Mouse (Mus musculus): ENCODE results near the gene Zfp36l1.

- TF ChIP-seq CTCF (IDR thresholded peaks at IDR 0.05; ENCODE audit: borderline replicate concordance, extremely low read depth, insufficient read depth, insufficient read length) (no peak), POLR2A (IDR thresholded peaks at IDR 0.05; ENCODE audit: borderline replicate concordance, extremely low read depth, insufficient read depth, insufficient read length, poor library complexity, severe bottlenecking) (no peak)
Observed at GRCm38 (mm10) chr12:80074331-80074730, 38.5 kb downstream of the Zfp36l1 start.
